Mouse (Mus musculus): Measurements from ENCODE around the gene Acnat1. TPM values are rescaled to one million over a fixed set of nuclear protein-coding genes. Genes with fewer than 3 reads are reported as not detected.
"Not testable (repeated sequence)": the region's sequence is repeated elsewhere in the genome, so short reads cannot be mapped to it uniquely, and the experiment has no call there.

The Acnat1 gene
- 1 to 10 TPM; 3.8 to 5.8 TPM for total RNA-seq (2021)
- long read RNA-seq, experiment 1, result 0 reads
- long read RNA-seq, experiment 2, result 0 reads

DNA sequence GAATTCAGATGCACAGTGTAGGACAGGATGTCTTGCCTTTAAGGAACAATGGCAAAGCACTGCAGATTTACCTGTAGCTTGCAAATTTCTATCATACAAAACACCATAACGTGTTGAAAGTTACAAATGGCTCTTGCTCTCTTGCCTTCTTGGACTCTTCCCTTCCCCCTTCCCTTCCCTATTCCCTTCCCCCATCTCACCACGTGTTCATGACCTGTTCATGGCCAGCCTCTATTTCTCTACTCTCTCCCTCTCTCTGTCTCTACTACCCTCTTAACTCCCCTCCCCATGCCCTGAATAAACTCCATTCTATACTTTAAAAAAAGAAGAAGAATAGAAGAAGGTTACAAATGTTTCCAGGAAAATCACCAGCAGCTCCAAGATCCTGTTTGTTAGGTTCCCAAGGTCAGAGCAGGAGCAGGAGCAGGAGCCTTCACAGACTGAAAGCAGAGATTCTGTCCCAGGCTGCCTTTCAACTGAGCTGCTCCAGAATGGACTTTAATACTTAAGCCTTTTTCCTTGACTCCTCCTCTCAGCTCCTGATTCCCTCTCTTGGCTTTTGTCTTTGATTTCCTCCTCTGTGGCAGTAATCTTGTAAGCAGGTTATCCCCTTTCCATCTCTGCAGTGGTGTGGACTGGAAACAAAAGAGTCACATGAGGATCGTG, at the start of gene Acnat1:
Gene Acnat1 (minus strand): TSS at position 478 of the 666 bp plus-strand sequence.
- DNase-seq (ENCODE audit: low spot score in 2 of 2), result no peak

DNA sequence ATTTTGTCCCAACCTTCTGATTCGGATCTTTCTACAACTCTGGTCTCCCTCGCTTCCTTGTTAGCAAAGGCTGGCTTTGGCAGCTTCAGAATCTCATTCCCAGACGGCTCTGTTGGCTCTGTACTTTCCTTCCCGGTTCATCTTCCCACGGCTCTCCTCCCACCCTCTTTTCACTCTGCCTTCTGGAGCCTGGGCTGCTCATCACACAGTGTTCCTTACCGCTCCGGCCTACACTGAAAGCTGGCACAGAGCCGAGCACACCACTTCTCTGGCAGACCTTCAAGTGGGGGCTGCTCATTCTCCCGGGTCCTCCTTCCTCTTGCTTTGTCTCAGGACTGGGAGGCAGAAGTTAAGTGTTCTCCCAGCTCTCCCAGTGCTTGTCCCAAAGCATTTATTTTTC, 48.9 kb upstream of the Acnat1 start:
- no peak for DNase-seq (ENCODE audit: low spot score in 2 of 2)

DNA sequence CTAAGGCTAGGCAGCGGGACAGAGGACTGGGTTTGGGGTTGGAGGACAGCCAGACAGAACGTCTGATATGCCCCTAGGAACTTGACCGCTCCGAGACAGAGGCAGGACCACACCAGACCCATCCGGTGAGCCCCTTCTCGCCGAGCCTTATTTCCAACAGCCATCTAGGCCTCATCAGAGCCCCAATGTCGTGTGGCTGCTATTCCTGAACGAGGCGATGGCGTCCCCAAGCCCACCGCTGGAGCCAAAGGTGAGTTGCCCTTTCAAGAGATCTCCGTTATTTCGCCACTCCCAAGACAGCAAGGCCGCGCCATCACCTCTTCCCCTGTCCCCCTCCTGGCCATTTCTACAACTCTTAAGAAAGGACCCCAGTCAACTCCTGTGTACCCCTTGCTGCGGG, 47.6 kb upstream of the Acnat1 start:
- DNase-seq (ENCODE audit: low spot score in 2 of 2), result no peak

DNA sequence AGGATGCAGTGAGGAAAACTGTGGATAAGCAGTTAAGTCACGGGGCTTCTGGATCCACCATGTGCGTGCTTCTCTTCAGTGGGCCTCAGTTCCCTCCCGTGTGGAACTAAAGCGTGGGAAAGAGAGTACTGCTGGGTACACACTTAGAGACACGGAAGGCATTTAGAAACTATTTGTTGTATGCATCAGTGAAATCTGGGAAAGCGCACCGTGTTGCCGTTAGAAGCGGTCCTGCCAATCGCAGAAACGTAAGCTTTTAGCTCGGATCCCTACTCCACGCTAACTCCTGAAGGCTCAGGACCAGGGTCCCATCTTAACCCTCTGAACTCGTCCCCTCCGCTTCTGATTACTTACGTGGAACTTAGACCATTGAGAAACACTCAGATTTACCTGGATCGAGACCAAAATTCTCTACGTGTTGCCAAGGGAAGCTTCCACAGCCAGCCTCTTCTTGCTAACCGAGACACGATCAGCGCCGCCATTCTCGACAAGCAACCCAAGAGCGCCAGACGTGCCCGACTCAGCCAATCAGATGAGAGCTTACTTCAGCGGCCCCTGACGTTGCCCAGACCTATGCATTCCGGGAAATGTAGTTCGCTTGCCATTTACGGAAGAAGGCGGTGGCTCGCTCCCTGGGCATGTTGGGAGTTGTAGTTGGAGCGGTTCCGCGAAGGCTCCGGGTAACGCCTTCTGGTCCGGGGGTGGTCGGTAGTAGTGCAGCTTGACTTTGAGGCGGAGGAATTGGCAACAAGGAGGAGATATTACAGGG, 47.0 kb upstream of the Acnat1 start, which contains the start of the genes Mrpl50 and Zfp189:
Gene Mrpl50 (minus strand): TSS at position 522 of the 769 bp plus-strand sequence.
Gene Zfp189 (plus strand): TSS at position 605 of the 769 bp plus-strand sequence.
- DNase-seq (ENCODE audit: low spot score in 2 of 2), result peak; percentile 56 to 81

DNA sequence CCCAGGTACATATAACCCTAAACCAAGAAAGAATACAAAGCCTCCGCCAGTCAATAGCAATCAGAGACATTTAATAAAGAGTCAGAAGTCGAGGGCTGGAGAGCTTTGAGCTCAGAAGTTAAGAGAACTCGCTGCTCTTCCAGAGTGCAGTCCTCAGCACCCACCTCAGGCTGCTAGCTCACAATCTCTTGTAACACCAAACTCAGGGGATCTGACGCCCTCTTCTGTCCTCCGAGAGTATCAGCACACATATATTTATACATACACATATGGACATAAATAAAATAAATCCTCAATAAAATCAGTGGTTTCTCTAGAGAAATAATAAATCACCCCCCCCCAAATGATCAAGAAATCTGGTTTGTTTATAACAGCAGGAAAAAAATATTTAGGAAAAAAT, 45.8 kb upstream of the Acnat1 start:
- no peak for DNase-seq (ENCODE audit: low spot score in 2 of 2)

DNA sequence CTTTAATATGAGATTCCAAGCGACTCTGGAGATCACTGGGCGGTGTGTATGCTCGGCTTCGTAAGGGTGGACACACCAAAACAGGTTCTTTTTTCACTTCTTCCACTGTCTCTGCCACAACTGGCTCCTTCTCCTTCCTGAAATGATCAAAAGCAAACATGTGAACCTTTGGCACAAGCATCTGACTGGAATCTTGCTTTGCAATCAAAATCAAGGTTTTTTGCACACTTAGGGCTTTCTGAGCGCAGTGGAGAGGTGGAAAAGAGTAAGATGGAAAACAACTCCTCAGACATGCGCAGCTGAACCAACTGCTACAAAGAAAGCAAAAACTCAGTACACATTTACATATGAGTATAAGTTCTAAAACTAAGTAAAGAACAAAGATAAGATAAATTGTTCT, 40.7 kb upstream of the Acnat1 start:
- no peak for DNase-seq (ENCODE audit: low spot score in 2 of 2)

DNA sequence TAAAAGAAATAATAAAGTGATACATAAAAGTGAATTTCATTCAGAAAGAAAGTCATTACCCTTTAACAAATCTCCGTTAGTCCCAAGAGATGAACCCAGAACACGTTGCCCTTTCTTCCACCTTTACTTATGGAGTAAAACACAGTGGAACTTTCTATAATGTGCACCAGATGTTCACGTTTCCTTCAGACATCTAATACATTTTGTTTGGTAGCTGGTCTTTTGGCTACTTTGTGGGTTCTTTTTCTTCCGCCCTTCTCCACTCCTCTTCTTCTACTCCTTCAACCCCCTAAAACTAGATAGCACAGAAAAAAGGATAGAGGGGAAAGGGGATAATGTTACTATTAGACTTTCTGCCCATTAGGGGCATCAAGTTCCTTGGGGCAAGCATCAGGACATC, 38.9 kb upstream of the Acnat1 start:
- DNase-seq (ENCODE audit: low spot score in 2 of 2), result no peak

DNA sequence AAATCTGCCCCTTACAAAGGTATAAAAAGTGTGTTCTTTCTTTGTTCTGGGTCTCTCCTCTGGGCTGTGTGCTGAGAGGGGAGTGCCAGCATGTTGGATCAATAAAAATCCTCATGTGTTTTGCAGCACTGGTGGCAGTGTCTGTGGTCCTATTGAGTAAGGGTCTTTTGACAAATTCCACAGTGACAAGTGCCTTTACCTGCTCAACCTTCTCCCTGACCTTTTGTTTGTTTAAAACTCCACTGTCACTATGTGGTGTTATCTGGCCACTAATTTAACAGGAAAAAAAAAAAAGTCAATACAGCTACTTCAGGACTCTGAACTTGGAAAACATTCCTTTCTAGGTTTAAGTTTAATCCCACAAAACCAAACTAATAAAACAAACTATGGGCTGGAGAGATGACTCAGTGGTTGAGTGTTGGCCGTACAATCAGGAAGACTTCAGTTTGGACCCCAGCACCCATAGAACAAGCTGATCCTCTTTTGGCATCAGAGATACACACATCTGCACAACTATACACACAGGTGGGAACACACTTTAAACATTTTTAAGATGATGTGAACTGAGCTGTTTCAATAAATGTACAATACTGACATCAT, 36.6 kb upstream of the Acnat1 start:
- DNase-seq (ENCODE audit: low spot score in 2 of 2), result not testable (repeated sequence)

DNA sequence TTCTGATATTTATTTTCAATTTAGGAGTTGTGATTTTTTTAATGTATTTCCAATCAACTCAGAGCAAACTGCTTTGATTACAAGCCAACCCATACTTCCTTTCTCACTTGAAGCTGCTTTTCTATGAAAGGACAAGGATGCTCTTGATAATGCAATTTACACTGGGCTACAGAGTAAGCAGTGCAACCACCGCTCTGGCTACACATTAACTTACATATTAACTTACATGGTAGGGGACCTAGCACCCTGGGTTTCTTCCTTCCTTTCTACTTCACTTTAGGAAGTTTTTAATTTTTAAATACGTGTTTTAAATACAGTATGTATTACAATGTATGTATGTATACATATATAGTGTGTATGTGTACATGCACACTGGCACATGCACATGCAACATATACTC, 35.5 kb upstream of the Acnat1 start:
- no peak for DNase-seq (ENCODE audit: low spot score in 2 of 2)

DNA sequence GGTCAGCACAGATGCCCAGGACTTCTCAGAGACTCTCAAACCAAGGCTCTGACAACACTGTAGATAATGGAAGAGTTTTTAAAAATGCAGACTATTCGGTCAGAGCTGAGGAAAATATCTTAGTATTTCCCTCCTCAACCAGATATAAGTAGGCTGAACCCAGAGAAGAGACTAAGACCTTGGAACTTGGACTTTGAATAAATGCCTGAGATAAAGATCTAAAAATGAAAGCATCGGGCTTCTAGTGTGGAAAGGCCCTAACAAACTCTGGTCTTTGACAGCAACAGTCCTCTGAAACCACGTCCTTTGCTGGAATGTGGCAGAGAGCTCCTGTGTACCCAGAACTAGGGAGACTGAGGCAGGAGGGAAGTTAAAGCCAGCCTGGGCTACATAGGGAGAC, 32.7 kb upstream of the Acnat1 start, which contains the start of gene Baat:
Gene Baat (minus strand): TSS at position 172 of the 400 bp plus-strand sequence.
- DNase-seq (ENCODE audit: low spot score in 2 of 2), result no peak

DNA sequence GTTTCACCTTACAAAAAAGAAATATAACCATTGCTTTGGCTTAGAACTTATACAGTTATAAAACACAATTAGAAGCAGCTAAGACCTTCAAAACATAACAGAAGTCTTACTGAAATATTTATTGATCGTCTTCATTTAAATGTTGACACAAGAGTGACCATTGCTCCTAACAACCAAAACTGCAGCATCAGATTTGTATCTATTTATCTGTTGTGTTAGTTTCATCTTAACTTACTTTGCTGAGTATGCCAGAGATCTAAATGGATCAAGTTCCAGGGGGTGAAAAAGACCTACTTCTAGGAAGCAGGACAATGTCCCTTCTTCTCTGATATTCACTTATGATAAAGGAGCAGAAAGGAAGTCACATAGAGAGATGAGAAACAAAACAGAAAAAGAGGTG, 29.9 kb upstream of the Acnat1 start:
- no peak for DNase-seq (ENCODE audit: low spot score in 2 of 2)

DNA sequence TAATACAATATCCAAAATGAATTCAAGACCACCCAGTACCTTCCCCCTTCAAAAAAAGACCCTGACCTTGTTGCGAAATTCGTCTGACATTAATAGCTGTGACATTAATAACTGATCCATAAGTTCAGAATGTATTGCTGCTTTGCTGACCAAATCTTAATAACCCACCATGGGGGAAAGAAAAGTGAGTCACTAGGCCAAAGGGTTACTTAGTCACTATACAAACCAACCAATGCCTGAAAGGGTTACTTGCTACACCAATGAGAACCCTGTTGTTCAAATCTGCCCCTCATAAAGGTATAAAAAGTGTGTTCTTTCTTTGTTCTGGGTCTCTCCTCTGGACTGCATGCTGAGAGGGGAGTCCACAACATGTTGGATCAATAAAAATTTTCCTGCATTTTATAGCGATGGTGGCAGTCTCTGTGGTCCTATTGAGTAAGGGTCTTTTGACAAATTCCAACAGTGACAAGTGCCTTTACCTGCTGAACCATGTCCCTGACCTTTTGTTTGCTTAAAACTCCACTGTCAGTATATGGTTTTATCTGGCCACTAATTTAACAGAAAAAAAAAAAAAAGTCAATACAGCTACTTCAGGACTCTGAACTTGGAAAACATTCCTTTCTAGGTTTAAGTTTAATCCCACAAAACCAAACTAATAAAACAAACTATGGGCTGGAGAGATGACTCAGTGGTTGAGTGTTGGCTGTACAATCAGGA, 12.4 kb upstream of the Acnat1 start:
- DNase-seq (ENCODE audit: low spot score in 2 of 2), result not testable (repeated sequence)

DNA sequence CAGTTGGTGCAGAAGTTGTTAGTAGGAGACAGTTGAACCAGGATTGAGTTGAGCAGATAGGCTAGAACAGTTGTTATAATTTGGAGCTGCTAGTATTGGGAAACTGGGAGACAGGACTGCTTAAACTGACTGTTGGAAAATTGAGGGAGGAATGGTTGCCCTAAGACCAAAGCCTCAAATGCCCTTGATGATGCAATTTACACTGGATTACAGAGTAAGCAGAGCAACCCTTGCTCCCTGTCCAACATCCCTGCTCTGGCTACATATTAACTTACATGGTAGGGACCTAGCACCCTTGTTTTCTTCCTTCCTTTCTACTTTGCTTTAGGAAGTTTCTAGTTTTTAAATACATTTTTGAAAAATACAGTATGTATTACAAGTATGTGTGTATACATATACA, 11.7 kb upstream of the Acnat1 start:
- DNase-seq (ENCODE audit: low spot score in 2 of 2), result no peak

DNA sequence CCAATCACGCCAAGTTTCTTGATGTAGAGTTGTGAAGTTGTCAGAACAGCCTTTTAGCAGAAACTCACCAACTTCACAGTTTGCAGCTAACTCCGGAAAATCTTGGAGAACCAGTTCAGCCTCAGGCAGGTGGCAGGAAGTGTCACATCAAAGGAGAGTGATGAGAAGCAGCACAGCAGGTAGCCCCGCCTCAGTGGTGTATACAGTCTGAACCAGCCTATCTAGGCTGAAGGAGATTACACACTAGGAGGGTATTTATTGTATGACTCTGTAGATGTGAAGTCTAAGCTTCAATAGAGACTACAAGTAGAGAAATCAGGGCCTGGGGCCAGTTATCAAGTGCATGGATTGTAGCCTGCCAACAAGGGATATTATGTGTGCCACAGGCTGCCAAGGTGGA, 7.2 kb upstream of the Acnat1 start:
- DNase-seq (ENCODE audit: low spot score in 2 of 2), result no peak

DNA sequence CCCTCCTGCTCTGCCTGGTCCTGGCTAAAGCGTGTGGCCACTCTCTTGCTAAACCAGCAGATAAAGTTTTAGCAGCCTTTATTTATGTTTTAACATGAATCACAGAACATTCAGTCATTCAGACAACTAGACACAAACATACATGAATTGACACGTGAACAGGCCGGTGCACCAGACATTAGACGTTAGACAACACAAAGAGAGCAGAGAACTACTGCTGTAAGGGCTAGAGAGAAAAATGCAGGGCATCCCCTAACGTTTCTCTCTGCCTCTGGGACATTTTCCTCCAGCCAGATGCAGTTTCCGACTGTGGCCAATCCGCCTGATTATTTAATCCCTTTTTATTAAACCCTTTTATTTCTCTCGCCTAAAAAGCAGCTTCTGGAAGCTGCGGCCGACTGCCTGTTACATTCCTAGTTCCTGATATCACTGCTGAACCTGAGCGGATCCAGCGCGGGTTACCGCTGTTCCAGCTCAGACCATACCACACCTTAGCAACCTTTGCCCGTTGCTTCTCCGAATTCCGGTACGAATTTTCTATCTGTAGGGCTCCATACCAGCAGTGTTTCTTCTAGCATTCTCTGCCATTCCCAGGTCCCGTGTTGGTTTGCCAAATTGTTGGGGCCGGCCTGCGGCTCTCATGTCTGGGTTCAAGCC, 6.5 kb upstream of the Acnat1 start:
- DNase-seq (ENCODE audit: low spot score in 2 of 2), result no peak

DNA sequence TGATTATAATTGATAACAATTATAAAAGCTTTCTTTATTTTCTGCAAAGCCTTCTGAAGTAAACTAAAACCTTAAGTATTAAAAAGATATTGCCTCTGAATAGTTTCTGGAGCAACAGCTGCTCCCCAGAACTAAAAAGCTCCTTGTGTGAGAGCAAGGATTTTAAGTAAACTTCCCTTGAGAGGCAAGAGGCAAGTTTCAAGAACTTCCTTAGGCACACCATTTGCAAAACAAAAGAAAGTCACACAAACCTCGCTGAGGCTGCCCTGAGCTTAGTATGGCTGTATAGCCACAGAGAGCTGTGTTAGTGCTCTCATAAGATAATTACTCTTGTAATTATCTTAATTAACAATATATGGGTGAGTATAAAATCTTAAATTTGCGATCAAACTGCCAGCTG, 5.3 kb upstream of the Acnat1 start:
- not testable (repeated sequence) for DNase-seq (ENCODE audit: low spot score in 2 of 2)

DNA sequence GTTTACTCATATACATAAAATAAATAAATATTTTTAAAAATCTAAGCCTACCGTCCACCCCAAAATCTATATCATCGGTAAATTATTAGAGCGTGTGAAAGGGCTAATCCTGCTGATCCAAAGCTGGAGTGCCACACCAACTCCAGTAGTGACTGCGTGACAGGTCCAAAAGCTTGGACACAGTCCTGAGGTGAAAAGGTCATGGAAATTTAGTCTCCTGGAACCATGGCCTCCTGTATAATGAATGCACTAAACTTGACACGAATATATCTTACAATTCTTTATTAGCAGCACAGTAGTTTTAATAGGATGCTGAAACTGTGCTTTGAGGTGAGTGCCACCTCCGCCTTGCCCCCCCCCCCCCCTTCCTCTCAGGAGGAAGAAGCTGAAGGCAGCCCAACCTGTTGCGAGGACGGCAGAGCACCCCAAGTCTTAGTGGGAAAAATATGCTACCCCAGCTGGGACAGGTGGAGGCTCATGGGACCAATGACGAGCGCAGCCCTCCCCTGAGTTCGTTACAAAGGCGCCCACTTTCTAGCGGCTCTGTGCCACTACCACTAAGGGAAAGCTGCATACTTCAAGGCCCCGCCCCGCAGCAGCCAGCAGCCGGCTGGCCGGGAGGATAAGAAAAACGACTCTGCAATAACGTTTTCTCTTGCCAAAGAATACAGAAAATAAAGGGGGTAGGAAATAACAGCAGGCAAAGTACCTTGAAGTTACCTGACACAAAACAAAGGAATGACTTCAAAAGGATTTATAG, 4.6 kb upstream of the Acnat1 start:
- DNase-seq (ENCODE audit: low spot score in 2 of 2), result no peak

DNA sequence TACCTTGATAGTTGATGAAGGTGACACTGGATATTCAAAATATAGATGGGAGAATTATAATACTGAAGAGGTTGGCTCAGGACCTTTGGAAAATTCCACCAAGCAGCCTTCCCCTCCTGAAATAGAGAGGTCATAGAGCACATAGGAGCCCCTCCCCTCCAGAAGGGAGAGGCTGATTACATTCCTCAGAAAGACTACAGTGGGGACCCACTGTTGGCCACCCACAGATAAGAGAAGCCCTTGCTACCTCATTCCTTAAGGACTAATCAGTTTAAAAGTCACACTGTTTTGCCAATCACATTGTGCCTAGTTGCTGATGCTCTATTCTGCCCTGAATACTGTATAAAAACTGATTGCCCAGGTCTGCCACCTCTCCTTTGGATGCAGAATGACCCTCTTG, 871 bp upstream of the Acnat1 start:
- no peak for DNase-seq (ENCODE audit: low spot score in 2 of 2)

DNA sequence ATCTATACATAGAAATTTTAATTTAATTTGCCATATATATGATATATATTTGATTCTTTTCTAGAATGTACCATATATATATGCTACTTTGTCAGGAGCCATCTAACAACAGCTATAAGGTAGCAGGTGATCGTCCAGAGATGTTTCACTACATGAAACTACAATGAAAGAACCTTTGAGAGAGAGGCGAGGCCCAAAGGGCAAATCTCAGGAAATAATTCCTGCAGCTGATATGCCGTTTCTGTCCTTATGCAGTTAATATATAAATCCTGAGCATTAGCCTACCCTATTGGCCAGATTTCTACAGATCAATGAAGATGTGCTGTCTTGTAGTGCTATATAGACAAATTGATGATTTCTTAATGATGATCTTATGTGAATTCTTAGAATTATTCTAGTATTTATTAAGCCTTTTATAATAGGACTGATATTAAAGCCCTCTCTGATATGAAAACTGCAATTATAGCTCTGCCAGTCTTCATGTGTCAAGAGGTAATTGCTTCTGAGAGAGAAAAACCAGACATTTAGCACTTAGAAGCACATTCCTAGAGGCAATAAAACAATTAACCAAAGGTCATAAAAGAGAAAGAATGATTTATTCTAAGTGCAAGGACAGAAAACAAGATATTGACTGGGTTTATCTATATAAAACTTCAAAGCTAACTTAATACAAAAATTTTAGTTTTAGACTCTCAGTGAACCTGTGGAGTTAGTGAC, 4.1 kb downstream of the Acnat1 start:
- DNase-seq (ENCODE audit: low spot score in 2 of 2), result no peak
